Mouse (Mus musculus): Measurements from ENCODE around the gene Nfasc.

Nfasc gene

DNA sequence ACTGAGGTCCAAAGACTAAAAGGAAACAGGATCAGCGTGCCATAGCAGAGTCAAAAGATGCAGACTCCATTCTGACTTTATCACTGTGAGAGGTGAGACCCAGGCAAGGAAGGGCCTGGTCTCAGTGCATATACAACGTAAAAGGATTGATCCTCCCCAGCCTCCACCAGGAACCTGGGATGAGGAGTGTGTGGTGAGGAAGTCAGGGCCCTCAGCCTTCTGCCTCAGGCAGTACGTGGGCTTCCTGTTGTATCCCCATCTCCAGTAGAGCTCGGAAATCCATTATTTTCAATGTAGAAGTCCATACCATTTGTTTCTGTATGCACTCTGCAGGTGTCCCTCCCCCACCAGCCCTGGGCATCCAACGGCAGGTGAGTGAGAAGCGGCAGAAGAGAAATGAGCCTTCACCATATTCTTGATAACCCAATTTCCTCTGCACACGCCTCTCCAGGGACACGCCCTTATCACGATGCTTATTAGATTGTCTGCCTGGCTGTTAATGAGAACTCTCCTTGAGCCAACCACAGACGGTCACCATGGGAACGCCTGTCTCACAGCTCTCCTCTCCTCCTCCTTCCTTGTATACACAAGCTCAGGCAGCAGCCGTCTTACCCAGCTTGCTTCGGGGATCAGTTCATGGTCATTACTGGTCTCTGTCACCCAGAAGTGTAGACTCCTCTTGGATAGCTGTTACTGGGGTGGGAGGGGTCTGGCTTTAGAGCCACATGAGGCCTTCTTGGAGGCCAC lies 100.4 kb downstream of the Nfasc start:
- no peak for DNase-seq (ENCODE audit: low spot score)

DNA sequence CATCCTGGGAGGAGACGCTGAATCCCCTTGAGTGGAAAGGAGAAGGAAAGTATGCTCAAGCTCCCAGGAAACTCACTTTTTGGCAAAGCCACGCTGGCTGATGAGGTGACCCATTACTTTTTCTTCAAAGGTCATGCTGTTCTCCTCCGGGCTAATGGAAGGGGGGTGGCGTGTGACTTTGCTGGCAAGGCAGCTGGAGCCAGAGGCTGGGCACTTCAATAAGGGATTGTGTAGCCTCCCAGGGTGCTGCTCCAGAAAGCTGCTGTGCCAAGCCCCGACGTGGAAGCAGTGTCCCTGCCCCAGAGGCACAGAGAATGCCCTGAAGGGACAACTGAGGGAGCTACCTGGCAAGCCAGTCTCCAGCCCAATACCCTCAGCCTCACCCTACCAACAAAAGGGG lies 101.3 kb downstream of the Nfasc start:
- DNase-seq (ENCODE audit: low spot score), result no peak

DNA sequence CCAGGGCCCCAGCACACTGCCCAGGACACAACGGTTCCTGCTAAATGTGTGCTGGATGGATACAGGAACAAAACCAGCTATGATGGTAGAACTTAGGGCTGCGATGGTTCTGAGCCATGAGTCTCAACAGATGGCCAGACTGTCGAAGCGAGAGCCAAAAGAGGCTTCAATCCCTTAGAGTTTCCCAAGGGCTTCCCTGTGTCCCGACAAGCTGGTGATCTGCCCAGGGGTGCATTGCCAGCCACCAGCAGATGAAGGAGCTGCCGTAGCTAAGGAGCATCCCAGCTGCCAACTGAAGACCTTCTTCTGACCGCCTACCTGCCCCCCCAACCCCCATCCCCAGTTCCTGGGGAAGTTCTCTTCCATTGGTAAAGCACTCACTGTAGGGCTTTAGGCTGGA lies 104.3 kb downstream of the Nfasc start:
- no peak for DNase-seq (ENCODE audit: low spot score)

DNA sequence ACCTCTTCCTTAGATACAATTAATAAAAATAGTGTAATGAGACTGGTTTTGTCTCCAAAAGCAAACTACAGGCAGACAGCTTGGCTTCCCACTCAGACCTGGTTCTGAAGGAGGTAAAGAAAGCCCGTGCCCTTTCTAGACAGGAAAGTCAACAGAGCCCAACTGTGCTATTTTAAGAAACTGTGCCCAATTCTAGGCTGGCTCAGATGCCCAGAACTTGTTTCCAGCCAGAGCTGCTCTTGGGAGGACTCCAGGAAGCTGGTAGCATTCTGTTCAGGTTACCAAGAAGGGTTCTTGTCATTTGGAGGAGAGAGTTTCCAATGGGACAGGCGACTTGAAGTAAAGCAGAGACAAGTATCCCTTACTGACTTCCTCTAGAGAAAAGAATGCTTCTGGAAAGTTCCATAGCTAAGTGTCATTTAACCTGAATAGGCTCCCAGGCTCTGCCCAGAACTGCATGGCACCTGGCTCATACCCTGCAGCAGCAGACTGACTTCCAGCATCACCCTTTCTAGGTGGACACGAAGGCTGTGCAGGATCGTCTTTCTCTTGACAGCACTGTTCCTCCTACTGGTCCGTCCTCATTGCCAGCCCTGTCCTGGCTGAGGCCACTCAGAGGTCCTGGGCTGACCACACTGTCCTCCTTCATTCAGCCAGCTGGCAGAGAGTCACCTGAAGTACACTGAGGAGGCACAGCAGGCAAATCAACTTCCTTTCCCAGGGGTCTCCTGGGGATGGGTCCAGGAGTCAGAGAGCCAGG lies 111.8 kb downstream of the Nfasc start:
- no peak for DNase-seq (ENCODE audit: low spot score)

GRCm38 (mm10) chr1:132628599-132628998 lies 113.0 kb downstream of the Nfasc start:
- DNase-seq (ENCODE audit: low spot score), result no peak

- DNase-seq (ENCODE audit: low spot score), result no peak
Observed at GRCm38 (mm10) chr1:132628183-132628582, 113.4 kb downstream of the Nfasc start.

DNA sequence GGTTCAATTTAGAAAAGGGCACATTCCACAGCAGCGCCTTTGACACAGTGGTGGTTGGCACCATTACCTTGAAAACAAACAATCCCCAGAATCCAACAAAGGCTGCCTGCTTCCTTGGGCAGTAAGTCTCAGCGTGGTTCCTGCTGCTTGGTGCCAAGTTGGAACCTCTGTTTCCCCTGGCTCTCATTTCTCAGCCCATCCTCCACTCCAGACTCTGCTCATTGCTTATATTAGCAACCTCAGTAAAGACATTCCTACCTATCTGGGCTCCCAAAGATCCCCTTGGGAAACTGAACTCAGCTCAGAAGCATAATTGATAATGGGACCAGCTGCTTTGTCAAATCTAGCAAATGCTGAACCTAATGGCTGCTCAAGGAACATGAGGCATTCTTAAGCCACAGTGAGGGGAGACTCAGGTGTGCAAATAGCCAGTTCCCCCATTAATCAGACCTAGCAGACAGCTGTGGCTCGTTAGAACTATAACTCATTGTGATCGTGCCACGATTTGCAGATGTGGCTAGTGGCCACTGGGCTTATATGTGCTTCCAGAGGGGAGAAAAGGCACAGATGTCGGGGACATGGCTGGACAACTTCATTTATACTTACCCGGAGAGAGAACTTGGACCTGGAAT lies 115.4 kb downstream of the Nfasc start:
- DNase-seq (ENCODE audit: low spot score), result no peak

- no peak for DNase-seq (ENCODE audit: low spot score)
Observed at GRCm38 (mm10) chr1:132625034-132625433, 116.6 kb downstream of the Nfasc start.

- DNase-seq (ENCODE audit: low spot score), result no peak
Observed at GRCm38 (mm10) chr1:132624466-132624865, 117.1 kb downstream of the Nfasc start.

GRCm38 (mm10) chr1:132623641-132624336 lies 117.8 kb downstream of the Nfasc start:
- DNase-seq (ENCODE audit: low spot score), result no peak

DNA sequence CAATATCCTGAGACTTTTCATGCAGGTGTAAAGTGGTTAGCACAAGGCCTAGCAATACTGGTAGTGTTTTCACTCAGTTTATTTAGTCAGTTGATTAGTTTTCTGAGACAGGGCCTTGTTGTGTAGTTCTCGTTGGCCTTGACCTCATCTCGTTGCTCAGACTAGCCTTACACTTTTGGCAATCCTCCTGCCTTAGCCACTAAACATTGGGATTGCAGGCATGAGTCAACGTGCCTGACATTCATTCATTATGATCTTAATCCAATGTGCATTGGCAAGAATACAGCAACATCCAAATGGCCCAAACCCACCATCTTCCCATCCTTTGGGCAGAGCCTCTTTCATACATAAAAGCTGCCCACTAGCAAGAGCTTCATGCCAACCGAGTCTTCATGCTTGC lies 129.5 kb downstream of the Nfasc start:
- DNase-seq (ENCODE audit: low spot score), result no peak

DNA sequence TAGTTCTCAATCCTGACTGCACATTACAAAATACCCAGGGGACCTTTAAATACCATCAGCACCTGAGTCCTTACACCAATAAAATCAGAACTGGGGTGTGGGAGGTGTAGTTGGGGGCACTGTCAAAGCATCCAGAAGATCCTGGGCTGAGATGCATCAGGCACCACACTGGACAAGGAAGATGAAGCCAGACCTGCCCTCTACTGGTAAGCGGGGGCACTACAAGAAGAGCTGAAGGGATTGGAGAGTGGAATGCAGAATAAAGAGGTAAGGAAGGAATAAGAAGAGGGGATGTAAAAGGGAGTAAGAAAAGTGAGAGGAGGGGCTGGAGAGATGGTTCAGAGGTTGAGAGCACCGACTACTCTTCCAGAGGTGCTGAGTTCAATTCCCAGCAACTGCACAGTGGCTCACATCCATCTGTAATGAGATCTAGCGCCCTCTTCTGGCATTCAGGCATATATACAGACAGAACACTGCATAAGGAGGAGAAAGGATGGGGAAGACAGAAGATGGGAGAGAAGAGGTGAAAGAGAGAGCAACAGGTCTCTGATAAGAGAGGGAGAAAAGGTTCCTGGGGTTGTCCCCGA lies 132.5 kb downstream of the Nfasc start:
- DNase-seq (ENCODE audit: low spot score), result no peak

- DNase-seq (ENCODE audit: low spot score), result no peak
Observed at GRCm38 (mm10) chr1:132602161-132602560, 139.4 kb downstream of the Nfasc start.

DNA sequence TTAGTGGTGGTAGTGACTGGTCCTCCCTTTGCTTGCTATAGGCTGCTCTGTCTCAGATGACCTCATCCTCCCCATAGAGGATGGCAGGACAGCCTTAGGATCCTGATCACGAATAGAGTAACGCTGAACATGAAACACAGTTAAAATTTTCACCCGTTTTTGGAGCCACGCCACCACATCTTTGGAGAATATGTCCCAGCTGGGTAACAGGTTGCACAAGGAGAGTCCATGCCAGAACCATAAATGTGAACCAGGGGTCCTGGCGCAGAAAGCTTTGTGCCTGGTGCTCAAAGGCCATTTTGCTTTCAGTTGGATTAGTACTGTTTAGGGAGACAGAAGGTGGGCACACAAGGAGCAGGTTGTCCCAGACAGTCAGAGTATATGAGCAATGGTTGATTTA lies 143.6 kb downstream of the Nfasc start:
- no peak for DNase-seq (ENCODE audit: low spot score)

- no peak for DNase-seq (ENCODE audit: low spot score)
Observed at GRCm38 (mm10) chr1:132595741-132596140, 145.9 kb downstream of the Nfasc start.

DNA sequence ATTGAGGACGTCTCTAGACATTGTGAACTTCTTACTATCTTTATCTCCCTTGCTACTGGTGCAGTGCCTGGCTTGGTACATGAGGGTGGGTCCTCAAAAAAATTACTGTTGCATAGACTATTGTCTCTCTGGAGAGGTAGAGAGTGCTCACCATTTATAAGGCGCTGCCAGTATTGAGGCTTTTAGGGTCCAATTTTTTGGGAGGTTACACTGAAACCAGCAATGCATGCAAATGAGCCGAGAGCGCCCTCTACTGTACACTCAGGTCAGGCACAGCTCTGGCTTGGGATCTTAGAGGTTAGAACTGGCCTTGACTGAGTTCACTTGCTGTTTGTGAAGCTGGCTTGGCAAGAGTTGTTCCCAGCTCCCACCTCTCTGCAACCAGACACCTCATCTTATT lies 147.0 kb downstream of the Nfasc start:
- DNase-seq (ENCODE audit: low spot score), result no peak

DNA sequence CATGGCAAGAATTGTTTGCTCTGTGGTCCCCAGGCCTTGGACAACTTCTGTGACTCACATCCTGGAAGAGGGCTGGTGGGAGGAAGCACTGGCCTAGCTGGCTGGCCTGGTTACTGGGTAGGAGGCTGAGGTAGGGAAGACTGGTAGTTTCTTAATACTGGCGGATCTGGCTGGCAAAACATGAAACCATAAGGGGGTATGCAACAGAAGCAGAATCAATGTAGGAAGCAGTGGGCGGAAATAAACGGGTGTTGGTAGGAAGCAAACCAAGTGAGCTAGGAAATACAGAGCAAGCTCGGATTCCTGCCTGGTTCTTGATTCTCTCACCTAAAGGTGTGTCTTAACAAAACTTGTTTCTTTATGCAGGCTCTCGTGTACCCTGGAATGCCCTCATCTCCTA lies 149.5 kb downstream of the Nfasc start:
- DNase-seq (ENCODE audit: low spot score), result no peak

DNA sequence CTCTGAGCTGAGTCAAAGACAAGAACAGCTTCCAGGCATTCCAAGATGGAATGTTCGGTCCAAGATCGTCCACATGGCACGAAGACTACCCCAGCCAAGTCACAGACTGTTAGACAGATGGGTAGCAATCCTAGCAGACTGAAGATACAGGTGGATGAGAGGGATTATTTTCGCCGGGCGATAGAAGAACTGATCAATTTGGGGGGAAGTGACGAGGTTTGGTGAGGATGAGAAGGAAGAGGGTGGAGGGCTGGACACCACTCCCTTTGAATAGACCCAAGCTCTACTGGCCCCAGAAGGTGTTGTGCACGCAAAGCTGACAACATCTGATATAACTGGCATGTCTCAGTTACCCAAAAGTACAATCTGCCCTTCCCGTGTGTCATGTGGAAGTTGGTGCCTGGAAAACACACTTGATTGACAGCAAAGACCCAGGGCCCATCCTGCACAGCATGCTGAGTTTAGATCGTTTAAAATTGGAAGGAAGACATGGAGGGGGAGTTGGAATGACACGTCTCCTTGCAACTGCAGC lies 150.1 kb downstream of the Nfasc start:
- DNase-seq (ENCODE audit: low spot score), result no peak

GRCm38 (mm10) chr1:132586679-132587201 lies 154.9 kb downstream of the Nfasc start:
- no peak for DNase-seq (ENCODE audit: low spot score)

- DNase-seq (ENCODE audit: low spot score), result no peak
Observed at GRCm38 (mm10) chr1:132585376-132585775, 156.2 kb downstream of the Nfasc start.

DNA sequence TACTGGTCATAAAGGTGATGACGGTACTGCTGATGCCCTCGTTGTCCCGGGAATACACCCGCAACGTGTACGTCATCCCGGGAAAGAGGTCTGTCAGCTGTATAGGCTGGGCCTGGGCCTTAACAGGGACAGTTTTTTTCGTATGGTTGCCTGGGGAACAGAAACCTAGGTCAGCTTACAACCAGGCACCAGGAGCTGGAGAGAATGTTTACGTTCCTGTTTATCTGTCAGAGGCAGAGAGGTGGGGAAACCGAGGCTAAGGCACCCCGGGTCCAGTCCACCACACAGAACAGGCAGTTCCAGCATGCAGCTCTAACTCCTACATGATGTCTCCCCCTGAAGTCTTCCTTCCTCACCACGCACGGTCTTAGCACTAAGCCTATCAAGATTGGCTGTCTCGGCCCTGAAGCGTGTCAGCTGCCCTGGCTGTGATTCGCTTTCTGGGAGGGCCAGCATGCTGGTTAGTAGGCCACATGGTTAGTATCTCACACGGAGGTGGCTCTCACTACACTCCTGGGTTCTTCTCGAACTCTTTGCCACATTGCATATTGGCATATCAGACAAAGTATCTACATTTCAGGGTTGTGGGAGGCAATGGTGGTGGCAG lies 158.5 kb downstream of the Nfasc start:
- DNase-seq (ENCODE audit: low spot score), result no peak

All from T-cell, adult 2 months (primary cell).